Mouse (Mus musculus): Measurements from ENCODE around the gene Mrps24.

Gene Mrps24

GRCm38 (mm10) chr11:5715630-5716105 is at the start of gene Mrps24:
TSS of gene Mrps24 (minus strand) at chr11:5715680.
- no peak for DNase-seq

GRCm38 (mm10) chr11:5762633-5762982 is 47.1 kb upstream of the Mrps24 start:
- DNase-seq = no peak

GRCm38 (mm10) chr11:5761820-5762632 is 46.5 kb upstream of the Mrps24 start, which contains the start of gene Urgcp:
TSS of gene Urgcp (minus strand) at chr11:5762376.
- DNase-seq = peak; percentile 93 to 96

- DNase-seq = no peak
These were observed 38.3 kb upstream of the Mrps24 start for GRCm38 (mm10) chr11:5753755-5754154.

- DNase-seq = no peak
These were observed 29.5 kb upstream of the Mrps24 start for GRCm38 (mm10) chr11:5744951-5745350.

- DNase-seq = peak; percentile 33 to 66
These were observed 26.6 kb upstream of the Mrps24 start for GRCm38 (mm10) chr11:5742106-5742505.

- DNase-seq = peak; percentile 86 to 91
These were observed 25.6 kb upstream of the Mrps24 start for GRCm38 (mm10) chr11:5740965-5741627.

- peak; percentile 13 to 51 for DNase-seq
These were observed 25.1 kb upstream of the Mrps24 start for GRCm38 (mm10) chr11:5740599-5740964.

GRCm38 (mm10) chr11:5739846-5740245 is 24.4 kb upstream of the Mrps24 start:
- DNase-seq = peak; percentile 72 to 85

GRCm38 (mm10) chr11:5738888-5739632 is 23.6 kb upstream of the Mrps24 start:
- DNase-seq = peak in 1 of 2 experiments; percentile 22

GRCm38 (mm10) chr11:5737137-5737536 is 21.7 kb upstream of the Mrps24 start:
- DNase-seq = peak in 1 of 2 experiments; percentile 21

GRCm38 (mm10) chr11:5734323-5734722 is 18.8 kb upstream of the Mrps24 start:
- DNase-seq = peak in 1 of 2 experiments; percentile 20

GRCm38 (mm10) chr11:5732401-5732800 is 16.9 kb upstream of the Mrps24 start:
- DNase-seq = no peak

- DNase-seq = no peak
These were observed 14.1 kb upstream of the Mrps24 start for GRCm38 (mm10) chr11:5729582-5729981.

GRCm38 (mm10) chr11:5718611-5719354 is 3.3 kb upstream of the Mrps24 start:
- DNase-seq = no peak

- no peak for DNase-seq
These were observed 1.6 kb upstream of the Mrps24 start for GRCm38 (mm10) chr11:5716938-5717705.

- no peak for DNase-seq
These were observed 766 bp upstream of the Mrps24 start for GRCm38 (mm10) chr11:5716246-5716645.

GRCm38 (mm10) chr11:5715179-5715578 is 301 bp downstream of the Mrps24 start:
- DNase-seq = no peak

- DNase-seq = peak; percentile 93 to 98
These were observed 7.7 kb downstream of the Mrps24 start for GRCm38 (mm10) chr11:5707530-5708353.

GRCm38 (mm10) chr11:5706874-5707529 is 8.5 kb downstream of the Mrps24 start:
- DNase-seq = peak; percentile 23 to 57

All from kidney, postnatal 36 days (tissue).